Mouse (Mus musculus) neural tube, embryonic 11.5 days (tissue): ENCODE results near the gene Nsun5. TPM values are rescaled to one million over a fixed set of nuclear protein-coding genes. Genes with fewer than 3 reads are reported as not detected.
A peak's percentile ranks its signal among the peaks of the same experiment; 100 is the strongest.
"Not testable (repeated sequence)": the region's sequence is repeated elsewhere in the genome, so short reads cannot be mapped to it uniquely, and the experiment has no call there.

ENCODE experiments used
- ATAC-seq: fragments of 200-750 bp; cut with Nextera tagmentation; 2 replicates; pipeline ENCODE4 v1.8.0; 2017; ENCODE audit warnings: moderate number of reproducible peaks, mild to moderate bottlenecking, moderate TSS enrichment, moderate library complexity; ENCODE audit not compliant: insufficient read depth, low FRiP score, low TSS enrichment
- DNase-seq: peaks from one replicate; pipeline ENCODE4 v3.0.0-alpha.2; 2015; ENCODE audit warnings: low spot score
- H3K27ac ChIP-seq: fragments of 300-500 bp; sonication (generic); 2 replicates; pipeline ENCODE4 v1.5.1; 2014; ENCODE audit warnings: low read depth, mild to moderate bottlenecking, low read length
- H3K27me3 ChIP-seq: fragments of 300-500 bp; sonication (generic); 2 replicates; pipeline ENCODE4 v1.6.1; 2014; ENCODE audit warnings: mild to moderate bottlenecking, low read length, mixed read lengths; ENCODE audit not compliant: control insufficient read depth, insufficient read depth
- H3K36me3 ChIP-seq: fragments of 300-500 bp; sonication (generic); 2 replicates; pipeline ENCODE4 v1.6.1; 2014; ENCODE audit warnings: mild to moderate bottlenecking, low read length, moderate library complexity, mixed read lengths; ENCODE audit not compliant: control insufficient read depth, insufficient read depth
- H3K4me1 ChIP-seq: fragments of 300-500 bp; sonication (generic); 2 replicates; pipeline ENCODE4 v1.6.1; 2014; ENCODE audit warnings: low read length, mixed read lengths; ENCODE audit not compliant: control insufficient read depth, insufficient read depth
- H3K4me2 ChIP-seq: fragments of 300-500 bp; sonication (generic); 2 replicates; pipeline ENCODE4 v1.6.1; 2014; ENCODE audit warnings: low read depth, mild to moderate bottlenecking, moderate library complexity
- H3K4me3 ChIP-seq: fragments of 300-500 bp; sonication (generic); 2 replicates; pipeline ENCODE4 v1.5.1; 2014; ENCODE audit warnings: low read depth, low read length
- H3K9ac ChIP-seq: fragments of 300-500 bp; sonication (generic); 2 replicates; pipeline ENCODE4 v1.6.1; 2014; ENCODE audit warnings: mild to moderate bottlenecking, low read length
- H3K9me3 ChIP-seq: fragments of 300-500 bp; sonication (generic); 2 replicates; pipeline ENCODE4 v1.6.1; 2016; ENCODE audit warnings: low read length; ENCODE audit not compliant: control insufficient read depth
- WGBS: fragments of 180-500 bp; shearing (Covaris S2); extraction: QIAGEN DNeasy Blood & Tissue Kit; methylation state at CpG from one replicate; pipeline ENCODE4 v1.1.7; 2014; 5-methylcytosine and 5-hydroxymethylcytosine counted together
- polyA plus RNA-seq: library from polyadenylated mRNA; unstranded; fragments of >200 nt; fragmentation: Nextera tagmentation; extraction: Ambion mirVana; gene quantifications from 2 replicates; pipeline ENCODE4 v1.2.1, GENCODE M21; 2014

Gene Nsun5
- polyA plus RNA-seq, 1 experiment from 2014 or later, result 30.3 TPM

- Histone ChIP-seq H3K36me3 (no peaks in the 10 kb centered on the region), H3K4me1 (no peaks in the 10 kb centered on the region), H3K27ac (no peak overlapping the region), H3K4me3 (no peak overlapping the region), H3K9ac (no peak overlapping the region), H3K4me2 (no peak overlapping the region), H3K9me3 (no peaks in the 10 kb centered on the region), H3K27me3 (no peaks in the 10 kb centered on the region)
- whole genome bisulfite sequencing, result 32% methylated on average over 12 of the region's 12 CpGs
- ATAC-seq (no peak), DNase-seq (peak; percentile 66)
Observed at GRCm38 (mm10) chr5:135363540-135363939, 6.2 kb upstream of the Nsun5 start.

GRCm38 (mm10) chr5:135367841-135368240 lies 1.9 kb upstream of the Nsun5 start:
- no peaks in the 10 kb centered on the region for H3K27me3 ChIP-seq
- 53% methylated on average over 6 of the region's 6 CpGs for WGBS
- peaks cover 6% of the 10 kb centered on the region; the same call in 1 of the 2 replicates for H3K4me1 ChIP-seq
- no peak for DNase-seq
- ATAC-seq, result no peak
- H3K9ac ChIP-seq, result no peak overlapping the region
- H3K27ac ChIP-seq, result no peak overlapping the region
- no peaks in the 10 kb centered on the region for H3K9me3 ChIP-seq
- no peaks in the 10 kb centered on the region; the same call in 1 of the 2 replicates for H3K36me3 ChIP-seq
- no peak overlapping the region for H3K4me2 ChIP-seq
- no peak overlapping the region for H3K4me3 ChIP-seq

- DNase-seq, result no peak
- WGBS, result 83% methylated on average over 6 of the region's 6 CpGs
- H3K9me3 ChIP-seq, result no peaks in the 10 kb centered on the region
- no peak overlapping the region for H3K4me3 ChIP-seq
- H3K27me3 ChIP-seq, result no peaks in the 10 kb centered on the region
- no peak overlapping the region for H3K27ac ChIP-seq
- H3K9ac ChIP-seq, result no peak overlapping the region
- peaks cover under 1% of the 10 kb centered on the region for H3K36me3 ChIP-seq
- H3K4me2 ChIP-seq, result no peak overlapping the region
- H3K4me1 ChIP-seq, result peaks cover 6% of the 10 kb centered on the region; the same call in 1 of the 2 replicates
- no peak for ATAC-seq
Observed at GRCm38 (mm10) chr5:135368312-135368711, 1.4 kb upstream of the Nsun5 start.

- not testable (repeated sequence) for H3K9me3 ChIP-seq, DNase-seq, H3K4me1 ChIP-seq, H3K27me3 ChIP-seq, ATAC-seq, H3K36me3 ChIP-seq
- H3K9ac ChIP-seq, result peak overlapping the region; percentile 77
- 60% methylated on average over 9 of the region's 9 CpGs for WGBS
- peak overlapping the region; percentile 85 for H3K4me3 ChIP-seq
- H3K27ac ChIP-seq, result peak overlapping the region; percentile 63; the same call in 1 of the 2 replicates
- peak overlapping the region; percentile 89 for H3K4me2 ChIP-seq
Observed at GRCm38 (mm10) chr5:135369196-135369595, 557 bp upstream of the Nsun5 start.

GRCm38 (mm10) chr5:135371195-135371594 lies 1.4 kb downstream of the Nsun5 start:
- no peak overlapping the region for H3K4me3 ChIP-seq
- H3K4me1 ChIP-seq, result peaks cover 6% of the 10 kb centered on the region; the same call in 1 of the 2 replicates
- no peak overlapping the region for H3K27ac ChIP-seq
- no peak overlapping the region for H3K9ac ChIP-seq
- H3K4me2 ChIP-seq, result no peak overlapping the region
- DNase-seq (no peak), ATAC-seq (no peak)
- peaks cover 15% of the 10 kb centered on the region for H3K36me3 ChIP-seq
- no peaks in the 10 kb centered on the region for H3K27me3 ChIP-seq
- no peaks in the 10 kb centered on the region for H3K9me3 ChIP-seq
- WGBS, result 97% methylated on average over 13 of the region's 13 CpGs

GRCm38 (mm10) chr5:135373601-135374000 lies 3.8 kb downstream of the Nsun5 start:
- H3K27ac ChIP-seq, result no peak overlapping the region
- ATAC-seq (no peak), DNase-seq (no peak)
- no peaks in the 10 kb centered on the region for H3K9me3 ChIP-seq
- H3K9ac ChIP-seq, result no peak overlapping the region
- no peak overlapping the region for H3K4me2 ChIP-seq
- WGBS, result 95% methylated on average over 5 of the region's 5 CpGs
- peaks cover 19% of the 10 kb centered on the region for H3K36me3 ChIP-seq
- no peak overlapping the region for H3K4me3 ChIP-seq
- peaks cover 6% of the 10 kb centered on the region; the same call in 1 of the 2 replicates for H3K4me1 ChIP-seq
- no peaks in the 10 kb centered on the region for H3K27me3 ChIP-seq

- Histone ChIP-seq H3K4me2 (no peak overlapping the region), H3K9ac (no peak overlapping the region), H3K36me3 (peaks cover 23% of the 10 kb centered on the region), H3K4me3 (no peak overlapping the region), H3K9me3 (no peaks in the 10 kb centered on the region), H3K27ac (no peak overlapping the region), H3K4me1 (peaks cover 4% of the 10 kb centered on the region; the same call in 1 of the 2 replicates), H3K27me3 (no peaks in the 10 kb centered on the region)
- 91% methylated on average over 8 of the region's 8 CpGs for WGBS
- DNase-seq (no peak), ATAC-seq (no peak)
Observed at GRCm38 (mm10) chr5:135375167-135375566, 5.4 kb downstream of the Nsun5 start.

- Histone ChIP-seq H3K4me3 (no peak overlapping the region), H3K4me2 (no peak overlapping the region), H3K9me3 (no peaks in the 10 kb centered on the region), H3K27me3 (no peaks in the 10 kb centered on the region), H3K9ac (no peak overlapping the region), H3K36me3 (peaks cover 30% of the 10 kb centered on the region), H3K4me1 (no peaks in the 10 kb centered on the region), H3K27ac (no peak overlapping the region)
- no peak for DNase-seq
- 66% methylated on average over 2 of the region's 2 CpGs for WGBS
- no peak for ATAC-seq
Observed at GRCm38 (mm10) chr5:135376341-135376740, 6.6 kb downstream of the Nsun5 start.

- 91% methylated on average over 4 of the region's 4 CpGs for WGBS
- no peaks in the 10 kb centered on the region for H3K27me3 ChIP-seq
- H3K27ac ChIP-seq, result no peak overlapping the region
- no peak overlapping the region for H3K4me2 ChIP-seq
- no peak overlapping the region for H3K4me3 ChIP-seq
- no peak overlapping the region for H3K9ac ChIP-seq
- DNase-seq, result no peak
- H3K4me1 ChIP-seq, result no peaks in the 10 kb centered on the region
- no peak for ATAC-seq
- no peaks in the 10 kb centered on the region for H3K9me3 ChIP-seq
- H3K36me3 ChIP-seq, result peaks cover 40% of the 10 kb centered on the region
Observed at GRCm38 (mm10) chr5:135380681-135381080, 10.9 kb downstream of the Nsun5 start.
